Mouse (Mus musculus): Measurements from ENCODE around the gene Gdf11.

The Gdf11 gene

DNA sequence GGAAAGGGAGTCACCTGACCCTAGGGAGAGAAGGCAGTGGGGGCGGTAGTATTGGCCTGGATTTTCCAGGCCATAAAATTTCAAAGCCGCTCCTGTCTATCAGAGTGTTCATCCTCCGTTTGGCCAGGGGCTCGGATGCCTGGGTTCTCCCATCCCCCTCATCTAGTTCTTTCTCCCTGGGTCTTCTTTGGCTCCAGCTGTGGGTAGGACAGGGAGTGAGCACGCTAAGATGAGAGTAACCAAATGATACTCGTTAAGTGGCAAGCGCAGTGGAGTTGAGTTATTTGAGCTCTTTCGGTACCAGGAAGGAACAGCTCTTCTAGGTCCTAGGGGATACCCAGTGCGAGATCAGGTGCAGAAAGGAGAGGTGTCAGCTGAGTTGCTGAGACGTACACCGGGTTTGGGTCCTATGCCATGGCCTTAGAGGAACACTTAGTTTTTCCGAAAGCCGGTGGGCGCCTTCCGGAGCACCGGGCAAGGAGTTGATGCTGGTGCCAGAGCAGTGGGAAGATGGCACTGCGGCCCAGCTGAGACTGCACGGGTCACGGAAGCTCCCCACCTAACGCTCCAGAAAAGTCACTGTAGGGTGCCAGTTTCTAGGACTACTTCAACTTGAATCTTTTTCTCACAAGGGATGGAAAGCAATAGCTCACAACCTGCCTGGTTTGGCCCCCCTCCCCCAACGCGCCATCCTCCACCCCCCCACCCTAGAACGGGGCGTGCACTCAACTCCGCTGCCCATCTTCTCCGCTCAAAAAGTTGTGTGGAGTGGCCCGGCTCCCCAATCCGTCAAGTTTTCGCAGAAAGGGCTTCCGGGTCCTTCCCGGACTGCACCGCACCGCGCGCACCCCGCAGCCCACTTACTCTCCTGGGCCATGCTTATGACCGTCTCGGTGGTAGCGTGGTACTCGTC, 879 bp downstream of the Gdf11 start:
- DNase-seq: peak; percentile 42

- DNase-seq: no peak
Measured at GRCm38 (mm10) chr10:128889846-128890245, 1.7 kb downstream of the Gdf11 start.

DNA sequence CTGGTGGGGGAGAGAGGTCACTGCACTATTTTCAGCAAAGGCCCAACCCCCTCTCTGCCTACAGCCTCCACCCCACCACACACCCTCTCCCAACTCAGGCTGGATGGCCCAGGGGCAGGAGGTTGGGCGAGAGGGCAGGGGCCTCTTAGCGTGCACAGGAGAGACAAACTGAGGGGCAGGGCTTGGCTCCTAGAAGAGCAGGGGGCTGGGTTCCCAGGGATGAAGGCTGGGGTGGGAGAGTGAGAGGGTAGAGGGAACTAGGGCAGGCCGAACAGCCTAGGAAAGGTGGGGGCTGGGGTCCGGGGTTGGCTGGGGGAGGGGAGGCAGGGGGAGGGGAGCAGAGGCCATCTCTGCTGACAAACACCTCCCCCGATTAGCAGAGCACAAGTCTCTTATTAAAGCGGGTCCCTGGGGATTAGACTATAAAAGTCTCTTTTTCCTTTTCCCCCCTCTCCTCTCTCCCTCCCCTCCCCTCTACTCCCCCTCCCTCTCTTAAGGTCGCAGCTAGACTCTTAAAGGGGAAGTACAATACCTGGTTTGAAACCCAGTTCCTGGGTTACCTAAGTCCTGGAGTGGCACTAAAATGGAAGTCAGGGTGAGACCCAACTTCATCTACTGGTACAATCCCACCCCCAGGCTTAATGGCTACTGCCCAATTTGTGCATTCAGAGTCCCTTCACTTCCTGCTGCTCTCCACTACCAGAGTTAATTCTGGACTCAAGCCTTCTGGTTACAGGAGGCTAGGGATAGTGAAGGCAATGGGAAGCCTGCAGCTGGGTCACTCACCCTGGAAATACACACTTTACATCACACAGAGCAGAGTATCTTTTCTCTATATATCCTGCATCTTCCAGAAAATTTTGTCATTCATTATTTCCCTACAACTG, 2.3 kb downstream of the Gdf11 start:
- peak; percentile 86 for DNase-seq

DNA sequence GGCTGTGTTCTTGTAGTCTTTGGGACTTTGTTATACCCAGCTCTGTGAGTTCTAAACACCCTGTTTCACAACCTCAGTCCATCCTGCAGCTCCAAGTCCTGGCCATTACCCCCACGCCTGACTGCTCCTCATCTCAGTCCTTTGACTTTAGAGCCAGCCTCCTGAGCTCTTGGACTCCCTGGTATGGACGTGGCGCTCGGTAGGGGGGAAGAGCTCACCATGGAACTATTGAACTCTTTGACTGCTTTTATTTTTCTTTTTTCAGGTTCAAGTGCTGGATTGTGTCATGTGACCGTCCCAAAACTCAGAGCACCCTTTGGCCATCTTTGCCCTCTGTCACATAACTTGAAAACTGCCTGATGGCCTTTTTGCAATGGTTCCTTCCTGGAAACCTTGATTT, 9.5 kb downstream of the Gdf11 start:
- no peak for DNase-seq

DNA sequence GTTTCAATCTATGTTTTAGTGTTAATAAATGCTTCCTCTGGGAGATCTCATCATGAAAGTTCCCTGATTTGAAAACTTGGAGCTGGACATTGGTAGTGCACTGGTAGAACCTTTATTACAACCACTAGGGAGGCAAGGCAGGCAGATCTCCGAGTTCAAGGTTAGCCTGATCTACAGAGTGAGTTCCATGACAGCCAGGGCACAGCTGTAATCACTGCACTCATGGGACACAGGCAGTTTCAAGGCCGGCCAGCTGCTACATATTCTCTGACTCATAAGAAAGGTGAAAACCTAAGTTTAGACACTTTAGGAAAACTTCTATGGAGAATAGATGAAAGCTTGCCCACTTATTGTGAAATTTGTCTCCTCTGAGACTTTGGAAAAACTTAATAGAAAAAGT, 12.7 kb downstream of the Gdf11 start:
- DNase-seq: no peak

DNA sequence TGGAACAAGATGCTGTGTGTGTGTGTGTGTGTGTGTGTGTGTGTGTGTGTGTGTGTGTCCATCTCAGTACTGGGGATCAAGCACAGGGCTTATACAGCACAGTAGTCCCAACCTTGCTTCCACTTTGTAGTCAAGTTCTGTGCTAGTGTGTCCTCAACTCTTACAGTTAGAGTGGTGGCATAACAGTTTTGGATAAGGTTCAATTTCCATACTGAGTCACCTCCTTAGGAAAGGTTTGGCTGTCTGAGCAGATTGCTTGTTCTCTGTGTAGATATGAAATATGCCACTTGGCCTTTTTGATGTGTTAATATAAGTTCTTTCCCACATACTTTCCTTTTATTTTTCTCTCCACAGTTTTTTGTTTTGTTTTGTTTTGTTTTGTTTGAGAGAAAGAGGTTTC, 13.2 kb downstream of the Gdf11 start:
- no peak for DNase-seq

DNA sequence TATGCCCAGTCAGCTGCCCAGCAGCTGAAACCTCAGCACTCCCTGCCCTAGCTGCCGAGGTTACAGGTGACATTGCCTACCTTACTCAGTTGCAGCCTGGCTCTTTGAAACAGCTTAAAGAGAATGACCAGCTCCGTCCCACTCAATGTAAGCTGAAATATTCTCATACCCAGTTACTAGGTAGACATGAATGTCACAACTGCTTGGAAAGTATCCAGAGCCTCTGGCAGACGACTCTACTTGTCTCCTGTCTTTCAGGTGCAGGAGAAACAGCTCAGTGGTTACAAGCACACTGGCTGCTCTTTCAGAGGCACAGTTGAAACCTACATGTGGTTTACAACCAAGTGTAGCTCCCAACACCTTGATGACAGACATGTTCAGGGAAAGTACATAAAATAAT, 21.2 kb downstream of the Gdf11 start:
- DNase-seq: no peak

- no peak for DNase-seq
Measured at GRCm38 (mm10) chr10:128866518-128866917, 25.0 kb downstream of the Gdf11 start.

DNA sequence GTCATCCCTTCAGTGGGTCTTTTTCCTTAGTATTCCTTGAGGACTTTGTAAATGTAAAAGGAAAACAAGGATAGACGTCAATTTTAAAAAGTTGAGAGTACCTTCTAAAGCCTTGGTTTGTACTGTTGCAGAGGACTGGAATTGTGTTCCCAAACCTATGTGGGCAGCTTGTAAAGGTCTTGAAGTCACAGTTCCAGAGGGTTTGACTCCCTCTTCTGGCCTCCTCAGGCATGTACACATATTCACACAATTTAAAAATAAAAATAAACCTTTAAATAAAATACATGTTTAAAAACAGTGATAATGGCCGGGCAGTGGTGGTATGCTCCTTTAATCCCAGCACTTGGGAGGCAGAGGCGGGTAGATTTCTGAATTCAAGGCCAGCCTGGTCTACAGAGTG, 25.5 kb downstream of the Gdf11 start:
- DNase-seq: peak; percentile 9

- no peak for DNase-seq
Measured at GRCm38 (mm10) chr10:128861176-128861575, 30.3 kb downstream of the Gdf11 start.

DNA sequence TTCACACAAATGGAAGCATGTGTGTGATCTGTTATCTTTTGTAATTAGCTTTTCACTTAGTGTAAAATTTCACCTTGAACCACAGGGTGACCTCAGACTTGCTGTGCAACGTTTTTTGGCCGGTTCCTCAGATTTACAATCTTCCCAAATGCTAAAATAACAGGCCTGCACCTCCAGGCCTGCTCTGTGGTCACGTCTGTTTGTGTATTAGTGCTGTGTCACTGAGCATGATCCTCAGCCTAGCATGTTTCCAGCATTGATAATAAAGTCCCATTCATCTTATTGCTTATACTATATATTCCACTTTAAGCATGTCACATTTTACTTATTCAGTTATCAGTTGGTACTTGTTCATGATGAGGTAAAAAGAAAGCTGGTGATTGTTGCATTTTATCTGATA, 41.2 kb downstream of the Gdf11 start:
- no peak for DNase-seq

- no peak for DNase-seq
Measured at GRCm38 (mm10) chr10:128848426-128848825, 43.1 kb downstream of the Gdf11 start.

DNA sequence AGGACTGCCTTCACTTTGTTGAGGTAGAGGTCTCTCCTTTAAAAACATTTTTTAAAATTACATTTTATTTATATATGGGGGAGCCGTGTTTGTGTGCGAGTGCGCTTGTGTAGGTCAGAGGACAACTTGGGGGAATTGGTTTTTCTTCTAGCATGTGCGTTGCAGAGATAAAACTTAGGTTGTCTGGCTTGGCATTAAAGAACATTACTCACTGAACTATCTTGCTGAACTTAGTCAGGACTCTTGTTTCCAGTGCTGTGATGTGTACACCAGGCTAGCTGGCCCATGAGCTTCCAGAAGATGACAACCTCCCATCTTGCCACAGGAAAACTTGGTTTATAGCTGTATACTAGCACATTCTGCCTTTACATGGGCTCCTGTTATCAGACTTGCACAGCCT, 44.9 kb downstream of the Gdf11 start:
- no peak for DNase-seq

GRCm38 (mm10) chr10:128845516-128845915, 46.0 kb downstream of the Gdf11 start:
- DNase-seq: peak; percentile 66

DNA sequence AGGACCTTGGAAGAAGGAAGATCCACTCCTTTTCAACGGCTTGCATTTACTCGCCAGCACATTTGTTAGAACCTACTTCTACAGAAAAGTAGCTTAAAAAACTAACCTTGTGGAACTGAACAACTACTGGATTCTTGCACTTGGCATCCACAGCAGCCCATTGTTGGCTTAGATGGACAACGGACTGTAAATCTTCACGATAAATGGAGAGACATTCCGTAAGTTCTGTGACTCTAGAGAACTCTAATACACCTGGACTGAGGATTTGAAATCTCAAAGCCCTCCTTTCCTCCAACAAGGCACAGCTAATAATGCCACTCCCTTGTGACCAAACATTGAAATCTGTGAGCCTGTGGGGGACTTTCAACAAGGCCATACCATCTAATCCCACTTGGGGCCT, 48.3 kb downstream of the Gdf11 start:
- DNase-seq: no peak

DNA sequence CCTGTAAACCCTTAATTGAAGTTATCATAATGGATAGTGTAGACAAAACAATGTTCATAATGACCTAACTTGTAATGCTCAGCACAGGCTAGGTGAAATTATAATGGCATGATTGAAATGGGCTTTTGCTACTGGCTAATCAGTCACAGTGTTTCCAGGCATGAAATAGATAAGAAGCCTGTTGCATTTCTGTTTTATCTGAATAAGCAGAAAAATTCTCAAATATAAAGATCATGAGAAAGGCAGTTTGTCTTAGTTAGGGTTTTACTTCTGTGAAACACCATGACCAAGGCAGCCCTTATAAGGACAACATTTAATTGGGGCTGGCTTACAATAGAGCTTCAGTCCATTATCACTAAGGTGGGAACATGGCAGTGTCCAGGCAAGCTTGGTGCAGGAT, 50.9 kb downstream of the Gdf11 start:
- DNase-seq: no peak

GRCm38 (mm10) chr10:128839434-128839833, 52.1 kb downstream of the Gdf11 start:
- DNase-seq: no peak

DNA sequence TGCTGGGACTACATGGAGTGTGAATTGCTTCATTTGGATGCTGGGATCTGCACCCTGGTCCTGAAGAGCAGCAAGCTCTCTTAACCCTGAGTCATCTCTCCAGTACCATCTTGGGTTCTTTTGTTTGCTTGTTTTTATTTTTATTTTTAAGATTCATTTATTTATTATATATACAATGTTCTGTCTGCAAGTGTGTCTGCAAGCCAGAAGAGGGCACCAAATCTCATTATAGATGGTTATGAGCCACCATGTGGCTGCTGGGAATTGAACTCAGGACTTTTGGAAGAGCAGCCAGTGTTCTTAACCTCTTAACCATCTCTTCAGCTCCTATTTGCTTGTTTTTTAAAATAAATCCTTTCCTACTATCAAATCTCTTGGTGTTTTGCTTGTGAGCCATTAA, 54.1 kb downstream of the Gdf11 start:
- DNase-seq: no peak
